Mouse (Mus musculus) stomach, embryonic 14.5 days (tissue): ENCODE measurements around the gene Ncbp1. TPM values are rescaled to one million over a fixed set of nuclear protein-coding genes. Genes with fewer than 3 reads are reported as not detected.

ENCODE experiments used
- ATAC-seq: fragments of 200-750 bp; cut with Nextera tagmentation; 2 replicates; pipeline ENCODE4 v1.8.0; 2017; ENCODE audit warnings: low read depth, moderate TSS enrichment; ENCODE audit not compliant: insufficient number of reproducible peaks, insufficient read depth, low FRiP score
- H3K27ac ChIP-seq: fragments of 300-500 bp; sonication (generic); 2 replicates; pipeline ENCODE4 v1.5.1; 2014; ENCODE audit warnings: mild to moderate bottlenecking, low read length, moderate library complexity, mixed read lengths
- H3K27me3 ChIP-seq: fragments of 300-500 bp; sonication (generic); 2 replicates; pipeline ENCODE4 v1.6.1; 2014; ENCODE audit warnings: low read length, control low read depth, mixed read lengths; ENCODE audit not compliant: control insufficient read depth, insufficient read depth
- H3K36me3 ChIP-seq: fragments of 300-500 bp; sonication (generic); 2 replicates; pipeline ENCODE4 v1.6.1; 2014; ENCODE audit warnings: mild to moderate bottlenecking, control low read depth, low read length, moderate library complexity, mixed read lengths; ENCODE audit not compliant: control insufficient read depth, insufficient read depth
- H3K4me1 ChIP-seq: fragments of 300-500 bp; sonication (generic); 2 replicates; pipeline ENCODE4 v1.6.1; 2014; ENCODE audit warnings: low read length, control low read depth, mixed read lengths; ENCODE audit not compliant: control insufficient read depth, insufficient read depth
- H3K4me2 ChIP-seq: fragments of 300-500 bp; sonication (generic); replicated peaks from 2 replicates; pipeline ENCODE4 v1.6.1; 2014; ENCODE audit warnings: low read depth, low read length, control low read depth
- H3K4me3 ChIP-seq: fragments of 300-500 bp; sonication (generic); 2 replicates; pipeline ENCODE4 v1.5.1; 2014; ENCODE audit warnings: low read depth, low read length, control low read depth
- H3K9ac ChIP-seq: fragments of 300-500 bp; sonication (generic); replicated peaks from 2 replicates; pipeline ENCODE4 v1.6.1; 2014; ENCODE audit warnings: low read depth, mild to moderate bottlenecking, control low read depth, low read length, moderate library complexity, mixed read lengths
- H3K9me3 ChIP-seq: fragments of 300-500 bp; sonication (generic); 2 replicates; pipeline ENCODE4 v1.6.1; 2016; ENCODE audit warnings: low read depth, low read length, control low read depth; ENCODE audit not compliant: control insufficient read depth
- WGBS: fragments of 180-500 bp; shearing (Covaris S2); extraction: QIAGEN DNeasy Blood & Tissue Kit; methylation state at CpG from one replicate; pipeline ENCODE4 v1.1.7; 2014; 5-methylcytosine and 5-hydroxymethylcytosine counted together
- polyA plus RNA-seq: library from polyadenylated mRNA; unstranded; fragments of >200 nt; fragmentation: Nextera tagmentation; extraction: Ambion mirVana; gene quantifications from 2 replicates; pipeline ENCODE4 v1.2.1, GENCODE M21; 2014

Gene Ncbp1
- polyA plus RNA-seq, 1 experiment from 2014 or later = 64.9 TPM

DNA sequence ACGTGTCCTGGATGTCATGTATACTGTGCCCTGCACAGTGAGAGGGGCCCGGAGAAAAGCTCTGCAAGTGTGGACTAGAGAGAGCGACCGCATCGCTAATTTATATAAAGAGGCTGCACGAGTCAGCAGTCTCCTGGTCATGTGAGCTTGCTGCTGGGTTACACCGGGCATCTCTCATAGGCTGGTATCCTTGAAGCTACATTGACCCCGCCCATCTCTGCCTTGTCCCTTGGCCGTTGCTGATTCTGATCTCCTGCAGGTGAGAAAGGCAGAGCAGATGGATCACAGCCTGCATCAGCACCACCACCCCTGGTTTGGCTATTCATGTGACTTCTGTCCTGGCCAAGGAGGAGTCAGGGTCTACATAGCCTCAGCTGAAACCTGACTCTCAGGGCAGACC, 39.3 kb upstream of the Ncbp1 start:
- no peak overlapping the region for H3K27ac ChIP-seq
- H3K4me2 ChIP-seq = no peak overlapping the region
- no peak overlapping the region for H3K9ac ChIP-seq
- ATAC-seq = no peak
- H3K27me3 ChIP-seq = no peaks in the 10 kb centered on the region
- peaks cover 11% of the 10 kb centered on the region; the same call in 1 of the 2 replicates for H3K4me1 ChIP-seq
- no peak overlapping the region for H3K4me3 ChIP-seq
- no peaks in the 10 kb centered on the region for H3K9me3 ChIP-seq
- no peaks in the 10 kb centered on the region for H3K36me3 ChIP-seq
- 70% methylated on average over 9 of the region's 9 CpGs for WGBS

DNA sequence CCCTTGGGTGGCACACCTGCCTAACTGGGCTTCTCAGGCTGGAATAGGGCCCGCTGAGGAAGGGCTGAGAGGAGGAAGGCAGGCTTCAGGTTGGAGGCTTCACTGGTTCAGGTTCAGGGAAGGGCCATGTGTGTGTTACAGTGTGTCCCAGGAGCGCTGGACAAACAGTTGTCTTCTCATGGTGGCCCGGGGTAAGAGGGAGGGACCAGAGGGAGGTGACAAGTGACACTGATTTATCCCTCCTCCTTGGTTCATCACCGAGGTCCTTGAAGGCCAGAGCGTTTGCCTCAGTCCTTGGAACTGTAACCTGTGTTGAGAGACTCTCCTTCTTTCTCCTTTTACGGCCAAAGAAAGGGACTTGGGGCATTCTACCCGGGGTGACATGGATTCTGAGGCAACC, 37.9 kb upstream of the Ncbp1 start:
- no peaks in the 10 kb centered on the region for H3K9me3 ChIP-seq
- H3K4me1 ChIP-seq = peaks cover 11% of the 10 kb centered on the region; the same call in 1 of the 2 replicates
- H3K27ac ChIP-seq = no peak overlapping the region
- no peak overlapping the region for H3K9ac ChIP-seq
- no peaks in the 10 kb centered on the region for H3K27me3 ChIP-seq
- H3K36me3 ChIP-seq = no peaks in the 10 kb centered on the region
- 35% methylated on average over 7 of the region's 7 CpGs for WGBS
- H3K4me2 ChIP-seq = no peak overlapping the region
- H3K4me3 ChIP-seq = no peak overlapping the region
- no peak for ATAC-seq

DNA sequence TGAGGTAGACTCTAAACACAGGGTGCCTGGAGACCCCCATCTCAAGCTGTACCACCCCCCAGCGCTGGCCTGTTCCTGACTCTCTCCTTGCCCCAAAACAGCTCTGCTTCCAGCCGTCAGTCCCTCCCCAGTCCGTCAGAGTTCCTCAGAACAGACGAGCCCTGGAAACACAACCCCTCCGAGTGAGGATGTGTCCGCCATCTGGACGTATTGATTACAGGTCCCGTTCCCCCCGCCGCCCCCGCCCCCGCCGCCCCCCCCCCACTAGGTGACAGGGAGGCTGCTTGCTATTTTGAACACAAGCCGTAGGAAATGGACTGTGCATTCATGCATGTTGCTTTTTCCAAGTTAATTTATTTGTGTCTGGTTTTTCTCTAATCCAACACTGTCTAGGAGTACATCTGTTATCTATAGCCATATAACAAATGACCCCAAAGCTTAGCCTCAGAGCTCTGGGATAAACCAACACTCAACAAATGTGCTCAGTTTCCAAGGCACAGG, 37.2 kb upstream of the Ncbp1 start:
- H3K27me3 ChIP-seq = no peaks in the 10 kb centered on the region
- H3K4me1 ChIP-seq = peaks cover 11% of the 10 kb centered on the region; the same call in 1 of the 2 replicates
- ATAC-seq = peak; percentile 38; the same call in 1 of the 2 replicates
- no peak overlapping the region for H3K4me3 ChIP-seq
- no peaks in the 10 kb centered on the region for H3K9me3 ChIP-seq
- no peaks in the 10 kb centered on the region for H3K36me3 ChIP-seq
- 12% methylated on average over 14 of the region's 14 CpGs for WGBS
- H3K4me2 ChIP-seq = no peak overlapping the region
- no peak overlapping the region for H3K9ac ChIP-seq
- no peak overlapping the region for H3K27ac ChIP-seq

DNA sequence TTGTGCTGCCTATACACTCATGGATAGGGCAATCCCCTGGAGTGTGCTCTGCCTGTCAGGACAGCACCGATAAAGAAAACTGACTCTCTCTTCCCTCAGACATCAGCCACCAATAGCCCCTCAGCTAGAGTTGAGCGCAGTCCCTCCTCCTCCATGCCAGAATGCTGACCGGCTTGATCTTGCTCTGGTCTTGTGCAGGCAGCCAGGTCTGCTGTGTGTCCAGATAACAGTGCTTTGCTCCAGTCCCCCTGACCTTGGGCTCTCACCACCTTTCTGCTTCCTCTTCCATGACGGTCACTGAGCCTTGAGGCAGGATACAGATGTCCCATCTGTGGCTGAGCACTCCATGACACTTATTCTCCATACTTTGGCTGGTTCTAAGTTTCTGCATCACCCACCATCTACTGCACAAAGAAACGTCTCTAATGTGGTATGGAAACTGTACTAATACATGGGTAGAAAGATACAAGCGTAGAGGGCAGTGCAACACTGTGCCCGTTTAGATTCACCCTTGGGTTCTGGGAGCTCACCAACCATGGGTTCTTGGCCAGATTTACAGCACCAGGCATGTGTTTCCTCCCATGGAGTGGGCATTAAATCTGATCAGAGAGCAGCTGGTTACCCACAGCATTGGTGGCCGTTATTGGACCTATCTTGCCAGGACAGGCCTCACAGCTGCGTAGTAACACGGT, 36.2 kb upstream of the Ncbp1 start:
- Histone ChIP-seq H3K4me3 (no peak overlapping the region), H3K9ac (no peak overlapping the region), H3K4me1 (peaks cover 11% of the 10 kb centered on the region; the same call in 1 of the 2 replicates), H3K27me3 (no peaks in the 10 kb centered on the region), H3K4me2 (no peak overlapping the region), H3K36me3 (no peaks in the 10 kb centered on the region), H3K27ac (no peak overlapping the region), H3K9me3 (no peaks in the 10 kb centered on the region)
- no peak for ATAC-seq
- 93% methylated on average over 10 of the region's 10 CpGs for whole genome bisulfite sequencing

DNA sequence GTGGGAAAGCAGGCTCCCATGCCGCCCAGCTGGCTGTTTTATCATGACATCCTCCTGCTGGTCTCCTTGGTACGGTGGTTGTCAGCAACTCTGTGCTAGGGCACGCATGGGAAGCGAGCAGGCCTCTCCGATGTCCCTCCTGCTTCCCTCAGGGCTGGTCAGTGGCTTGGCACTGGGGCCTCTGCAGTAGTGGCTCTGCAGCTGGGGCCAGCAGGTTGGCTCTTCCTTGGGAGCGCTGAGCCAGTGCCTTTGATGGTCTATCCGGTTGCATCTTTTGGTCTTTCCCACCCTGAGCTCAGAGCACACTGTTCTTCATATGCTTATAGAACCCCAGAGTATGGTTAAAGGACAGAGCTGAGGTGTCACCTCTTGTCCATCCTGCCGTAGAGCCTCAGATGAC, 28.3 kb upstream of the Ncbp1 start:
- Histone ChIP-seq H3K4me1 (no peaks in the 10 kb centered on the region), H3K9me3 (no peaks in the 10 kb centered on the region), H3K27me3 (no peaks in the 10 kb centered on the region), H3K4me2 (no peak overlapping the region), H3K4me3 (no peak overlapping the region), H3K36me3 (no peaks in the 10 kb centered on the region; the same call in 1 of the 2 replicates), H3K27ac (no peak overlapping the region), H3K9ac (no peak overlapping the region)
- ATAC-seq = no peak
- 86% methylated on average over 8 of the region's 8 CpGs for WGBS

DNA sequence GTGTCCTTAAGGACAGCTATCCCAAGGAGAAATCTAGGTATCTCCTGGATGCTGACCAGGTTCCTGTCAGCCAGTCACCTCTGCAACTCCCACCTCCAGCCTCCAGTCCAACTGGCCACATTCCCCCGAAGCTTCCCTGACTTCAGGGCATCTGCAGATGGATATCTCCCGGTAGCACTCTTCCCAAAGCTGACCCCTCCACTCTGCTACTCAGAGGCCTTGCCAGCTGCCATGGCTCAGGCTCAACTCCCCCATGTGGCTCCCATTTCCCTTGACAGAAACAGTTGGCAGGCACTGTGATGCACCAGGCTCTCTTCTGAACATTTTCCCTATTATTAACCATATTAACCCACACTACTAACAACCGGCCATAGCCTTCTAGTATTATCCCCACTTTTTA, 27.1 kb upstream of the Ncbp1 start:
- no peaks in the 10 kb centered on the region for H3K9me3 ChIP-seq
- H3K4me3 ChIP-seq = no peak overlapping the region
- no peak overlapping the region for H3K9ac ChIP-seq
- no peak overlapping the region for H3K27ac ChIP-seq
- ATAC-seq = no peak
- WGBS = 52% methylated on average over 3 of the region's 3 CpGs
- H3K36me3 ChIP-seq = peaks cover 8% of the 10 kb centered on the region
- no peak overlapping the region for H3K4me2 ChIP-seq
- H3K4me1 ChIP-seq = no peaks in the 10 kb centered on the region
- no peaks in the 10 kb centered on the region for H3K27me3 ChIP-seq

DNA sequence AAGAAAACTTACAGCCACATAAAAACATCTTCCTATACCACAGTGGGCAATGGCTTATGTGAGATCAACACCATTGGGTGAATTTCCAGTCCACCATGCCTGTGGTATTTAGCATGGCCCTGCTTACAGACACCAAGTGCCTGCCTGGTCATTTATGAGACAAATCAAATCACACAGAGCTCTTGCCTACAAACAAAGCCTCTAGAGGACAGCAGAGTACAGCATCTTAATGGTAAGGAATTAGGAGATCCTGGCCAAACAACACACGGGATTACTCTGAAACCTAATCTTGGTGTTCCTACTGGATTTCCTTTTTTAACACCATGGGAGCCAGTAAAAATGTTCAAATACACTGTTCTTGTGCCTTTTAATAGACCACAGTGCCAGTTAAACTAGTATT, 23.1 kb upstream of the Ncbp1 start:
- Histone ChIP-seq H3K4me1 (no peaks in the 10 kb centered on the region), H3K4me3 (no peak overlapping the region), H3K9ac (no peak overlapping the region), H3K27me3 (no peaks in the 10 kb centered on the region), H3K27ac (no peak overlapping the region), H3K4me2 (no peak overlapping the region), H3K9me3 (no peaks in the 10 kb centered on the region), H3K36me3 (peaks cover 48% of the 10 kb centered on the region)
- no peak for ATAC-seq
- 60% methylated on average over 1 of the region's 1 CpGs for WGBS

DNA sequence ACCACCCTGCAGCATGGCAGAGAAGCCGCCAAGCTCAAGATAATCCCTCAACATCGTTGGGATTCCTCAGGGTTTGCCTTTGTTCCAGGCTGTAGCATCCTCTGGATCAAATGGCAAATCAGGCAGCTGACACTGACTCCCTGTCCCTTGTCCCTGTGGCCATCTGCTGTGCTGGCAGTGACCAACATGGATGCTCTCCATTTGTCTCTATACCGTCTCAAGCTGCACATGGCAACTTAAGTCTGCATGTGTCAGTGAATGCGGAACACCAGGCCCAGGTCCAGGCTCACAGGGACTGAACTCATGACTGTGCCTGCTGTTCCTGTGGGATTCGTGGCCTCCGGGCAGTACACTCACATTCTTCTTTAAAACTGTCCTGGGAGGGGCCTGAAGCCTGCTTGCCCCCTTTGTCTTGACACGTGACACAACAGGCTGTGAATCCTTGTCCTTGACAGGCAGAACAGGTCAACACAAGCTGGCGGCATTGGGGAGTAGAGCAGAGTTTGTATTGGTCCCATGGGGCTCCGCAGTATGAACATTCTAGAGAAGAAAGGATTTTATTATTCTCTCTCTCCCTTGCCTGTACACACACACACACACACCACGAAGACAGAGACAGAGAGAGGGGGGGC, 21.8 kb upstream of the Ncbp1 start:
- H3K27ac ChIP-seq = no peak overlapping the region
- WGBS = 88% methylated on average over 10 of the region's 10 CpGs
- no peak overlapping the region for H3K9ac ChIP-seq
- peaks cover 56% of the 10 kb centered on the region for H3K36me3 ChIP-seq
- H3K4me1 ChIP-seq = no peaks in the 10 kb centered on the region
- no peaks in the 10 kb centered on the region for H3K9me3 ChIP-seq
- no peaks in the 10 kb centered on the region for H3K27me3 ChIP-seq
- no peak for ATAC-seq
- H3K4me2 ChIP-seq = no peak overlapping the region
- H3K4me3 ChIP-seq = no peak overlapping the region
